Mouse (Mus musculus) T-cell, adult 66 days (primary cell): ENCODE data around the gene Chaf1a. TPM values are rescaled to one million over a fixed set of nuclear protein-coding genes. Genes with fewer than 3 reads are reported as not detected.

ENCODE experiments used
- total RNA-seq, 2 experiments: library from RNA; stranded (reverse); gene quantifications; 3 replicates in 1 of 2; 4 replicates in 1 of 2; pipeline ENCODE4 v1.2.4; 2023

Gene Chaf1a
- 1 to 10 TPM; 3.4 to 5.1 TPM for total RNA-seq

DNA sequence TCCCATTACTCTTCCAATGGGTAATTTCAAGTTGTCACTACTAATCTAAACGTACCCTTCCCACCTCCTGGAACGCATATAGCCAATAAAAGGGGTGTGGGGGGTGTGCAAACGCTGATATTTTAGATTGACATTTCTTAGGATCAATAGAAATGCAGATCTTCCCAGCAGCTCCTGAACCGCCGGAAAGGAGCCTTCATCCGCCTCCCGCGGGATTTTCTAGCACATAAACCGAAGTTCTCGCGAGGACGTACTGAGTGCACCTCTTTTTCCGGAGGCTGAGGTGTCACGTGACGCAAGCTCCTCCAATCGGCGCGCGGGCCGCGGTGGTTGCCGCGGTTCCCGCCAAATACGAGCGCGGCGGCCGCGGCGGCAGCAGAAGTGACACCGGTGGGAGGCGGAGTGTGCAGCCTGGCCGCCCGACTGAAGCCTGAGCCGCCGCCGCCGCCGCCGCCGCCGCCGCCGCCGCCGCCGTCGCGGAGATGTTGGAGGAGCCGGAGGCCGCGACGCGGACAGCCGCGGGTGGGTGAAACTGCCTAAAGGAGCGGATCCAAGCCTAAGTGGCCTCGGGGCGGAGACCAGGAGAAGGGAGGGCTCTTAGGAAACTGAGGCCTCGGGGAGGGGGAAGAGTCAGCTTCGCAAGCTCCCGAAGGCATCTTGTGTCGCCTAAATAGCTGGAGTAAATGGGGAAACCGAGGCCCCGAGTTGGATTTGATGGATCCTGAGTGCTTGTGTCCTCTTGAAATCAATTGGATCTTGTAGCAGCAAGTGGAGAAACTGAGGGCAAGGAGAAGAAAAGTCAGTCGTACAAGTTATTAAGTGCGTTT, at the start of gene Chaf1a:
Gene Chaf1a (plus strand): TSS at position 410 of the 827 bp plus-strand sequence.

DNA sequence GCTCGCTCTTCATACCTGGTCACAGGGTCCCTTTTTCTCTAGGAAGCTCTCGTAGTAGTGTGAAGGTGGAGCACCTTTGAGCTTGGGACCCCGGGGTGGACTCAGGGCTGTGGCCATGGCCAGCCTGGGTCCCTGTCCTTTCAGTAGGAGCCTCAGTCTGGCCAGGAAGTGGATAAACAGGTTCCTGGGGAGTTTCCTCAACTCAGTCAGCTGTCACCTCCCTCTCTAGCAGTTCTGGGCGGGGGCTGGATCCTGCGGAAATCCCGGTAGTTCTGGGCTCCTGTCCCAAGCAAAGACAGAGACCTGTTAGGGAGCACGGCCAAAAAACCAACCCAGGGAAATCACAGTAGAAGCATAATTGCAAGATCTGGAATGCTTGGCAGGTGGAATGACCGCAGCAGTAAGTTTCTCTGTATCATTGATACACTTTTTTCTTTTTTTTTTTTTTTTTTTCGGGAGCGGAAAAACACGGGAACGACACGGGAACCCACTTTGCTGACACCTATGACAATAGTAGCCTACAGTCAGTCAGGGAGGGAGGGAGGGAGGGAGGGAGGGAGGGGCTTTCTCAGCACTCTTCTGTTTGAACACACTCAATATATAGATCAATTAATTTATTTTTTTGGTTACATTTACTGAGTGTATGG, 34.7 kb upstream of the Chaf1a start, which contains the start of the genes Stap2 and Mpnd:
Gene Stap2 (minus strand): TSS at position 170 of the 647 bp plus-strand sequence.
Gene Mpnd (plus strand): TSS at position 297 of the 647 bp plus-strand sequence.

DNA sequence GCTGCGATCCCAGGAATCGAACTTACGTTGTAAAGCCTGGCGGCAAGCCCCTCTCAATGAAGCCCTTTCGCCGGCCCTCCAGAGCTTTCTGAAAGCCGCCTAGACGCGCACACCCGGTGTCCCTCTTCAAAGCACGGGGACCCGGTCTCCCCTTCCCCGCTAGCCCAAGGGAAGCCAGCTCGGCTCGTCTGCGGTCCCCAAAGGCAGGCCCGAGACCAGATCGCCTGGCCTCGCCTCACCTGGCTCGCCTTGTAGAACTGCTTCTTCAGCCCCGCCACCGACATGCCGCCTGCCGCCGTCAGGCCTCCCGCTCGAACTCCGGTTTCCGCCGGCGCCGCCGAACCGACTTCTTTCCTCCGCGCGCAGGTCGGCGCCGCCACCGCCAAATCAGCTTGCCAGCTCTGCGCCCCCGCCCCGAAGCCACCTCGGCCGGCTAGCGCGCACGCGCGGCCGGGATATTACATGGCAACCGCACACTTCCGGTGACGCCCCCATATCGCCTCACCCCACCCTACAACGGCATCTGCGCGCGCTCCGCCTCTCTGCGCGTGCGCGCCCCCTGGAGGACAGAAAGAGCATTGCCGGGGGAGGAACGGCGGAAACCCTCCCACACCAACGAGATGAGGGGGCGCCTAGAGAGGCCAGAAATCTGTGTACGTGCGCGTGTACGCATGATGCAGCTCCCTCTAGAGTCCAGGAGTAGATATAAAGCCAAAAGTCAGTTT, 3.9 kb upstream of the Chaf1a start, which contains the start of gene Sh3gl1:
Gene Sh3gl1 (minus strand): TSS at position 460 of the 725 bp plus-strand sequence.

DNA sequence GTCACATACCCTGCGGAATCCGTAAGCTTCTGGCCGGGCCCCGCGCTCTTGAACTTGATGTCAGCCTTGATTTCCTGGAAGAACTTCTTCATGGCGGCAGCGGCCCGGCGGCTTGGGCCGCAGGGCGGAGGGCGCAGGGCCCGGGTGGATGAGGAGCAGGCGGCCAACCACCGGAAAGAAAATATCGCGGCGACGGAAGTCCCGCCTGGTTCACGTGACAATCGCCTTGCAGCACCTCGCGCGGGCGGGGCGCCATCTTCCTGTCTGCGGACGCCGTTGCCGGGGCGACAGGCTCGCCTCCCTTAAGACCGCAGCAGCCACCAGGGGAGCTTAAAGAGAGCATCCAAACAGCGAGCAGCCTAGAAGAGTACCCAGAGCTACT, 34.6 kb downstream of the Chaf1a start, which contains the start of gene Ubxn6:
Gene Ubxn6 (minus strand): TSS at position 202 of the 382 bp plus-strand sequence.

GRCm38 (mm10) chr17:56078880-56079795, 38.9 kb downstream of the Chaf1a start, which contains the start of gene Hdgfl2:
Hdgfl2 (plus strand) TSS chr17:56079634.

GRCm38 (mm10) chr17:56109219-56110051, 69.2 kb downstream of the Chaf1a start, which contains the start of gene Plin4:
Plin4 (minus strand) TSS chr17:56109803.

DNA sequence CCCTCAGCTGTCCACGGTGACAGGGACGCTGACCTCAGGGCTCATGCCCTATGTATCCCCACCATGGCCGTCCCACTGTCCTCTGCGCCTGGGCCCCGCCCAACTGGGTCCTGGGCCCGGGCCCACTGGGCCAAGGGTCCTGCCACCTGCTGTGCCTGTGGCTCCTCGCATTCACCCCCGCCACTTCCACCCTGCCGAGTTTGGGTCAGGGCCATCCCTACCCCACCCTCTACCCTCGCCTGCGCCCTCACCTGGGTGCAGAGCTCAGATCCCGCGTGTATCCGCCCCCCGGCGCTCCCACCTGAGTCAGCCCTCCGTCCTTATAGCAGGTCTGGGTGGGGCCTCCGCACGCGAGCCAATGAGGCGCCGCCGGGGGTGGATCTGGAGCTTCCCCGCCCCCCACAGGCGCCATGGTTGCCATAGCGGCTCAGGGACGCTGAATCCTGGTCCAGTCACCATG, 77.0 kb downstream of the Chaf1a start, which contains the start of gene Plin5:
Gene Plin5 (minus strand): TSS at position 346 of the 460 bp plus-strand sequence.

DNA sequence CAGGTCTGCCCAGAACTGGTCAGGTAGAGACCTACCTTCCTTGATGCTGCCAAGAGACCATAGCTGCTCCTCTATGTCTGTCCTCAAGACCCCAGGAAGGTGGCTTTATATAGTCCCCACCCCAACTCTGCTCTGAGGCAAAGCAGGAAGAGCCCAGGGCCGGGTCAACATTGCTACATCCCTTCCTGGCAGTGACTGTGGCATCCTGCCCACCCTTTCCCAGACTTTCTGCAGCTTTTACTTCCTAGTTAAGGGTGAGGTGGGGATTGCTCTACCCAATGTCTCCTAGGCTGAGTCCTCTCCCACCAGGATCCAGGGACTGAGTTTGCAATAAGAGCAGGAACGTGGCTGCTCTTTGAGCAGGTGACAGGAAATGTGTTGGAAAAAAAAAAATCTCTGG, 81.6 kb downstream of the Chaf1a start, which contains the start of gene Lrg1:
Gene Lrg1 (minus strand): TSS at position 176 of the 400 bp plus-strand sequence.

Other genes starting within 250 kb of the Chaf1a start
- gene Zfp119a, start 161.5 kb upstream of the Chaf1a start, total RNA-seq, result 10 to 100 TPM; 11.9 to 12.2 TPM
- gene Zfp959, start 148.3 kb upstream of the Chaf1a start, total RNA-seq, result 10 to 100 TPM; 21.4 to 32.0 TPM
- 1 to 10 TPM; 3.5 to 4.7 TPM for gene Zfp119b, start 90.9 kb upstream of the Chaf1a start, total RNA-seq
- 1 to 10 TPM; 1.0 to 1.3 TPM for gene Ebi3, start 87.8 kb upstream of the Chaf1a start, total RNA-seq
- 10 to 100 TPM; 51.6 to 63.7 TPM for gene Yju2, start 81.3 kb upstream of the Chaf1a start, total RNA-seq
- gene Shd, start 70.0 kb upstream of the Chaf1a start, total RNA-seq, result 1 to 10 TPM; 6.4 to 7.9 TPM
- not detected for gene Fsd1, start 53.9 kb upstream of the Chaf1a start, total RNA-seq
- gene Stap2, start 34.9 kb upstream of the Chaf1a start, total RNA-seq, result 1 to 10 TPM in 1 of 2 experiments, under 1 TPM in 1; 0.84 to 2.4 TPM
- gene Mpnd, start 34.7 kb upstream of the Chaf1a start, total RNA-seq, result 10 to 100 TPM; 66.1 to 69.1 TPM
- gene Sh3gl1, start 3.8 kb upstream of the Chaf1a start, total RNA-seq, result 100 to 1,000 TPM; 125 to 126 TPM
- 10 to 100 TPM; 66.9 to 74.8 TPM for gene Ubxn6, start 34.6 kb downstream of the Chaf1a start, total RNA-seq
- gene Hdgfl2, start 39.2 kb downstream of the Chaf1a start, total RNA-seq, result 100 to 1,000 TPM; 103 to 106 TPM
- not detected for gene Plin4, start 69.4 kb downstream of the Chaf1a start, total RNA-seq
- not detected for gene Plin5, start 77.2 kb downstream of the Chaf1a start, total RNA-seq
- gene Lrg1, start 81.6 kb downstream of the Chaf1a start, total RNA-seq, result not detected
- gene Sema6b, start 99.9 kb downstream of the Chaf1a start, total RNA-seq, result not detected
- 10 to 100 TPM; 13.1 to 14.9 TPM for gene Tnfaip8l1, start 122.0 kb downstream of the Chaf1a start, total RNA-seq
- gene Mydgf, start 143.5 kb downstream of the Chaf1a start, total RNA-seq, result 10 to 100 TPM; 51.6 to 52.0 TPM
- 10 to 100 TPM; 50.3 to 51.5 TPM for gene Dpp9, start 178.5 kb downstream of the Chaf1a start, total RNA-seq
- gene Fem1a, start 216.4 kb downstream of the Chaf1a start, total RNA-seq, result 10 to 100 TPM; 27.4 to 27.7 TPM
- 10 to 100 TPM; 12.2 to 13.1 TPM for gene Ticam1, start 236.3 kb downstream of the Chaf1a start, total RNA-seq